Mouse (Mus musculus) retina, adult 2 months (tissue): Measurements from ENCODE around the gene Cox10.

ENCODE experiments used
- DNase-seq: peaks from one replicate; pipeline ENCODE4 v3.0.0-alpha.2; 2012; ENCODE audit warnings: low read depth, low spot score

The Cox10 gene

GRCm38 (mm10) chr11:63957207-63957606 lies 122.1 kb downstream of the Cox10 start:
- peak; percentile 44 for DNase-seq

DNA sequence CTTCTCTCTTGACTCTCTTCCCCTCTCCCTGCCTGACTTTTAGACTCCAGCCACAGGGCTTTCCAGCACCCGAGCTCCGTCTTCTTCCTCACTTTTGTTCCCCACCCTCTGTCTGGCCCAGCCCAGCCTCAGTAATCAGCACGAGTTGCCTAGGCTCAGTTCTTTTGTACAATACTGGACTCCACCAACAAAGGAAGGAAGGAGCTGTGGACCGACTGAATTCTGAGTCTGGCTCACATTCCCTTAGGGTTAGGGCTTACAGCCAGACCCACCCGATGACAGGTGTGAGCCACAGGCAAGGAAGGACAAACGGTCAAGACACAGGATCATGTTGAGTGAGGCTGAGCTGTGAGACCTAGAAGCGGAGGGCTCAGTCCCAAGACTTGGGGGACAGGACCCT lies 122.5 kb downstream of the Cox10 start:
- no peak for DNase-seq

GRCm38 (mm10) chr11:63953887-63954286 lies 125.4 kb downstream of the Cox10 start:
- DNase-seq = peak; percentile 52

- DNase-seq = no peak
Measured at GRCm38 (mm10) chr11:63952743-63953191, 126.5 kb downstream of the Cox10 start.

- DNase-seq = no peak
Measured at GRCm38 (mm10) chr11:63951831-63952631, 127.2 kb downstream of the Cox10 start.

- no peak for DNase-seq
Measured at GRCm38 (mm10) chr11:63948371-63948770, 130.9 kb downstream of the Cox10 start.

DNA sequence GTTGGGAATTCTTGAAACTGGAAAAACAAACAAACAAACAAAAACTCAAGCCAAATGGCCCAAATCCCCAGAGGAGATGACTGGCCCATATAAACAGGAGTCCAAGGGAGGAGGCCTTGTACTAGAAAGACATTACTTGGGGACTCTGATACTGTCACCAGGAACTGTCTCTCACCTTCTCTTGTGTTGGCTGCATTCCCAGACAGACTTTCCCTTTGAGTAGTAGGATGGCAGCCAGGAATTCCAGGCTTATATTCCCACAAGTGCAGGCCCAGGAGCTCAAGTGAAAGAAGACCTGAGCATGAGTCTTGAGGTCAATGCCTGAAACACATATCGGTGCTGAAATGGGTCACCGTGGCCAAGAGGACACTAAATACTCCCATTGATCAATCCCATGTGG lies 132.2 kb downstream of the Cox10 start:
- DNase-seq = no peak

GRCm38 (mm10) chr11:63943947-63944346 lies 135.3 kb downstream of the Cox10 start:
- DNase-seq = no peak

GRCm38 (mm10) chr11:63943268-63943890 lies 135.9 kb downstream of the Cox10 start:
- no peak for DNase-seq

- no peak for DNase-seq
Measured at GRCm38 (mm10) chr11:63942177-63942576, 137.1 kb downstream of the Cox10 start.

DNA sequence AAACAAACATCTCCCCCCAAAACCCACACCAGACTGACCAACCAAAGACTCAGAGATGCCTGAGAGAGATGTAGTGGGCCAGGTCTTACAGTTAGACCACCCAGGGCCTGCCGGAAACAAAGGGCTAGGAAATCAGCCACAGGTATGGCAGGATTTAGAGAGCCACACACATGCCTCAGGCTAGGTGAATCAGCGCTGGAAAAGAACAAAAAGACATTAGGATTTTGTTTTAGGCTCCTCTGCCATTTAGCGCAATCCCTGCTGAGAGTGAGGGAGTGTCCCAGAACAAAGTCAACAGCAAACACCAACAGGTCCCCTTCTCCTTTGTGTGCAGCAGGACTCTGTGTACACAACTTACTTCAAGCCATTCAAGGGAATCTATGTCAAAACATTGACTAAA lies 142.6 kb downstream of the Cox10 start:
- no peak for DNase-seq

- no peak for DNase-seq
Measured at GRCm38 (mm10) chr11:63926901-63927300, 152.4 kb downstream of the Cox10 start.

DNA sequence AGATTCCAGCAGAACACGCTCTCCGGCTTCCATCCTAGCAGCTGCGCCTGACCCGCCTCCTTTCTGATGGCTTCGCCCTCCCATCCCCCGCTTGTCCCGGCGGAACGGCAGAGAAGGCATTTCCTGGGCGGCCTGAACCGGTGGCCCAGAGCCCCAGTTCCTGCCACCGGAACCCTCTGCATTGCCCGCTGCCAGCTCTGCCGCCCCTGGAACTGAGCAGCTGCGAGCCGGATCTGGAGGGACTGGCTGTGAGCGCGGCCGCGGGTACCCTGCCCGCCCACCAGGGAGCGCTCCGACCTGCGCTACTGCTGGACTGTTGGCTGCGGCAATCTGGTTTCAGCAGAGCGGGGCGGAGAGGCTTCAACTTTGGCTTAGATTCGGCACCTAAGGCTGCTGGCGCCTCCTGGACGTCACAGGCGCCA lies 154.1 kb downstream of the Cox10 start:
- no peak for DNase-seq

DNA sequence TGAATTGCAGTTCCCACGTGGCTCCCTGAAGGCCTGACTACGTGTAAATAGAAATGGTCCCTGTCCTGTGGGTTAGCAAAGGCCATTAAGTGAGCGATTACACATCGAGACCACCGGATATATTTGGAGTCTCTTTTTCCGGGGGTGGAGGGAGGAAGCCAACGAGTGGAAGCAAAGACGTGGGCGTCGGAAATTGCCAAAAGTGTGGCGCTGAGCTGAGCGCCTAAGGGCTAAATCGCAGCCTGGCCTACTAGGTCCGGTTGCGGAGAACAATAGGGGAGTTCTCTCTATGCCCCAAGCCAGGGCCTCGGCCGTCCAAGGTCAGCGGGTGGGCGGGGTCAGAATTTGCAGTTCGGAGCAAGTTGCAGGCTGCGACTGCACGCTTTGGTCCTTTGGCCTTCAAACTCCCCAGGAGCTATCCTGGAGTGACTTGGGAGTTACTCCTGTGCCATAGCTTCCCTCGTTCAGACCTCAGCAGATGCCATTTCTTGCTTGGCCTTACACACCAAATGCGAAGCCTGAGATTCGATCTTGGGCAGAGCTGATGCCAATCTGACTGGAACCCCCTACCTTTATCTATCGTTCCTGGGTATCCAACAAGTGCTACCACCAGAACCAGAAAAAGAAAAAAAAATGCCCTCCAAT lies 154.9 kb downstream of the Cox10 start:
- DNase-seq = no peak

GRCm38 (mm10) chr11:63923386-63923785 lies 155.9 kb downstream of the Cox10 start:
- DNase-seq = no peak

DNA sequence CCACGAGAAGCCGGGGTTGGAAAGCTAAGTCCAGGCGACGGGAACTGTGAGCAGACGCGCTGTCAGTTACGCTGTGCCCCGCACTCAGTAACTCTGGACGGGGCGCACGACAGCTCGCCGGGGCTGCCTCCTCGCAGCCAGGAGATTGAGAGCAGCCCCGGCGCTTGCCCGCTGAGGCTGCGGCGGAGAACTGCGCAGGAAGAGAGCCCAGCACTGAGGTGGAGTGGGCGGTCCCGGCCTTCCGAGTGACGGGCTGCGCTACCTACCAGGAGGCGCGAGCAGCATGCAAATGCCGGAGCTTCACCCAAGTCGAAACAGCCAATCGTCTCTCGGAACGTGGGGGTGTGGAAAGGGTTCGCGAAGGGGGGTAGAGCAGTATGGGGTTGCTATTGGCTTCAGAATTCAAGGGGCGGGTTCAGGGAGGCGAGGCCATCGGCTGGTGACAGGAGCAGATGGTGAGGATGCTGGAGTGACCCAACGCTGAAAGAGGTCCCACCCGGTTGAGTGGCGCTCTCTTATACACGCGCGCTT lies 157.1 kb downstream of the Cox10 start, which contains the start of gene Hs3st3b1:
TSS of gene Hs3st3b1 (minus strand) at position 200 of the 531 bp plus-strand sequence.
- peak; percentile 96 for DNase-seq

DNA sequence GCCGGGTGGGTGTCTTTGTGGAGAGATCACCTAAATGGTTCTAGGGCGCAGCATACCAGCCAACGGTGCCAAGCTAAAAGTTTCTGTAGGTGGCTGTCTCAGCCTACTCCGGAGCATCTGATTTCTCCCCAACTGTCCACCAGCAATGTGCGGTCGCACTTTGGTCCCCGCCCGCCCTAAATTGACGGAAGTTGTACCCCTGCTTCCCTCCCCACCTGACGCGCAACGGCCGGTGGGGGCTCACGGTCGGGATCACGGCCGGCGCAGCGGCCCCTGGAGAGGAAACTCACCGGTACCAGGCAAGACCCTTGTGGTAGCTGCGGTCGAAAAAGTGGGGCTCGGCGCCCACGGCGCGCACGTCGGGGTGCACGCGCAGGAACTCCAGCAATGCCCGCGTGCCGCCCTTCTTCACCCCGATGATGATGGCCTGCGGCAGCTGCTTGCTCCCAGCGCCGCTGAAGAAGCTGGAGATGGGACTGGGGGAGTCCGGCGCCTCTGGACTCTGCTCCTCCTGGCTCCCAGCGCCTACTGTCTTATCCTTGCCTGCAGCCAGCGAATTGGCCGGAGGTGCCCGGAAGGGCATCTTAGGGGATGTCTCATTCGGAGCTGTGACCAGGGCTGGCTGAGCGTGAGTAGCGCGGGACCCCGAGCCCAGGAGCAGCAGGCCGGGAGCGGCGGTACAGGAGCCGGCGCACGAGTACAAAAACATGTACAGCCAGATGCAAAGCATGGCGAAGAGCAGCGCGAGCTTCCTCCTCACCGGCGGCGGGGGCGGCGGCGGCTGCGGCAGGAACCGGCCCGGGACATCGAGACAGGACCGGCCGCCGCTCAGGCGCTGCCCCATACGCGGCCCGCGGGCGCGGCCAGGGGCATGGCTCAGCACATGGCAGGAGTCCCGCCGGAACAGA lies 158.0 kb downstream of the Cox10 start:
- no peak for DNase-seq

- DNase-seq = peak; percentile 71
Measured at GRCm38 (mm10) chr11:63920531-63920930, 158.7 kb downstream of the Cox10 start.

DNA sequence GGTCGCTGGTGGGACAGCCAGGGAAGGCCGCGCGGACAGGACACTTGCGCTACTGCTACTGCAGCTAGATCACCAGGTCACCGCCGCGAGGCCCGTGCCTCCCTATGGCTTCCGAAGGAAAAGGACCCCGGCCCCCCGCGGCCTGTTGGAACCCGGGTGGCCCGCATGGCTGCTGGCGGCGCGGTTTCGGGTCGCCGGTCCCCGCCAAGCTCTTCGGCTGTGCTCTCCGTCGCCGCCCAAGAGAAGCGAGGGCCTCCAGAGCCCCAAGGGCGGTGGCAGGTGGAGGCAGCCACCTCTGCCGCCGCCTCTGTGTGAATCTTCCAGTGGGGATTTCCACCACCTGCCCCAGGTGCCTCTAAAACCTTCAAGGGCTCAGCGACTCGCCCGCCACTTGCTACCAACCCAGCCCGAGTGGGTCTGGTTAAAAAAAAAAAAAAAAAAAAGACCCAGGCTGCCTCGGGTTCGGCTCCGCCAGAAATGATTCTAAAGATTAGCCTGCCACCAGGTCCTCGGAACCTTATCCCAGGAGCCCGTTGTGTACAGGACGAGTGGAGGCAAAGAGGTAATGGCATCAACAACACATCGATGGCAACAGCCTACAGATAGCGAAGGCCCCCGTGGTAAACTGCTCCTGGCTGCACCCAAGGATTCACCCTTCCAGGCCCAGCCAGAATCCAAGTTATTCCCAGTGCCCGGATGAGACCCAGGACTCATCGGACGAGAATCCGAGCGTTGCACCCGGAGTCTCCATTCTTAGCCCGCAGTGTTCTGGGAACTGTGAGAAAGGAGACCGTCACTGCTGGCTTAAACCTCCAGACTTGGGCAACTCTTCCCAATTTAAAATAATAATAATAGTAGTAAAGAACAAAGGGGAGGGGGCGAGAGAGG lies 159.8 kb downstream of the Cox10 start:
- no peak for DNase-seq
